Mouse (Mus musculus) myocyte (in vitro differentiated cells): ENCODE data around the gene Rhbdf2.

Source experiments
- CEBPB ChIP-seq: IDR thresholded peaks from 2 replicates; pipeline ENCODE4 v1.6.1; 2011; ENCODE audit warnings: mild to moderate bottlenecking, moderate library complexity; ENCODE audit not compliant: poor library complexity, insufficient read depth, severe bottlenecking
- E2F4 ChIP-seq: IDR thresholded peaks from one replicate; pipeline ENCODE4 v1.6.1; 2011; ENCODE audit warnings: mild to moderate bottlenecking, control low read depth, moderate library complexity; ENCODE audit not compliant: insufficient read depth
- MYOD1 ChIP-seq, 3 experiments: IDR thresholded peaks; one replicate each; pipeline ENCODE4 v1.6.1; 2011; ENCODE audit warnings: control low read depth in 2 of 3, low read depth in 2 of 3, mild to moderate bottlenecking in 2 of 3, moderate library complexity in 1 of 3; ENCODE audit not compliant: insufficient read length in 2 of 3, control insufficient read depth in 1 of 3
- MYOG ChIP-seq, 3 experiments: IDR thresholded peaks; one replicate each; pipeline ENCODE4 v1.6.1; 2011; ENCODE audit warnings: control low read depth in 2 of 3, low read depth in 2 of 3, mild to moderate bottlenecking in 2 of 3; ENCODE audit not compliant: insufficient read length in 2 of 3, control insufficient read depth in 1 of 3, insufficient read depth in 1 of 3
- POLR2A ChIP-seq: IDR thresholded peaks from one replicate; pipeline ENCODE4 v1.6.1; 2011; ENCODE audit warnings: low read depth, mild to moderate bottlenecking, control low read depth, moderate library complexity; ENCODE audit not compliant: insufficient read length
- POLR2AphosphoS2 ChIP-seq: IDR thresholded peaks from one replicate; pipeline ENCODE4 v1.6.1; 2011; ENCODE audit warnings: low read depth, control low read depth; ENCODE audit not compliant: insufficient read length
- TCF12 ChIP-seq: IDR thresholded peaks from one replicate; pipeline ENCODE4 v1.6.1; 2011; ENCODE audit warnings: mild to moderate bottlenecking, control low read depth; ENCODE audit not compliant: poor library complexity, insufficient read depth, severe bottlenecking
- USF1 ChIP-seq: IDR thresholded peaks from one replicate; pipeline ENCODE4 v1.6.1; 2011; ENCODE audit warnings: low read depth, mild to moderate bottlenecking, control low read depth, moderate library complexity

DNA sequence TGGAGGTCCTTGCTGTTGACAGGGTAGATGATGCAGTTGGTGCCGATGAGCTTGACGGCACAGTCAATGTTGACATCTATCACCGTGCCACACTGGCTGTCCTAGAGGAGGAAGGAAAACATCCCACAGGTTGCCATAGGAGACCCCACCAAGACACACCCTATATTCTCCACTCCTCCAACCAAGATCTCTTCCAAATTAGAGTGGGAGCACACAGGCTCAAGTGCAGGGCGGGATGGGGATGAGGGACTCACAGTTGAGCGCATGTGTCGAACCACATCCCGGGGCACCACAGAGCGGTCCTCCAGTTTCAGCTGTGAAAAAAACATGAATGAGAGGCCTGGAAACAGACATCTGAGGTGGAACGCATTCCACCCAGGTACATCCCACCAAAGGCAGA, 78.0 kb downstream of the Rhbdf2 start:
- TF ChIP-seq POLR2A (no peak), TCF12 (no peak), CEBPB (no peak), USF1 (no peak), POLR2AphosphoS2 (no peak), E2F4 (no peak), MYOD1 (IDR thresholded peaks at IDR 0.05; ENCODE audit: control insufficient read depth in 1 of 3, insufficient read length in 2 of 3, low read depth in 2 of 3) (no peak), MYOG (IDR thresholded peaks at IDR 0.05; ENCODE audit: control insufficient read depth in 1 of 3, insufficient read depth in 1 of 3, insufficient read length in 2 of 3, low read depth in 2 of 3) (no peak)
